Mouse (Mus musculus): ENCODE data around the gene Clec2e. TPM values are rescaled to one million over a fixed set of nuclear protein-coding genes. Genes with fewer than 3 reads are reported as not detected.
"Not testable (repeated sequence)": the region's sequence is repeated elsewhere in the genome, so short reads cannot be mapped to it uniquely, and the experiment has no call there.

Clec2e gene
- polyA plus RNA-seq, 1 experiment from 2014 or later: not detected

GRCm38 (mm10) chr6:129097929-129098328 is 2.8 kb downstream of the Clec2e start:
- no peak overlapping the region for H3K4me2 ChIP-seq (ENCODE audit: low read depth, low read length)

GRCm38 (mm10) chr6:129095166-129095565 is 5.5 kb downstream of the Clec2e start:
- no peaks in the 10 kb centered on the region for H3K36me3 ChIP-seq (replicated peaks; ENCODE audit: insufficient read depth, low read length)
- no peaks in the 10 kb centered on the region; the same call in 1 of the 2 replicates for H3K9me3 ChIP-seq (ENCODE audit: low read length)
- H3K9ac ChIP-seq (replicated peaks): no peak overlapping the region
- TF ChIP-seq EP300 (IDR thresholded peaks at IDR 0.05; ENCODE audit: low read depth) (no peak), CTCF (IDR thresholded peaks at IDR 0.05; ENCODE audit: low read depth) (peak; percentile 81)
- no peak overlapping the region for H3K27ac ChIP-seq (ENCODE audit: low read depth)
- ATAC-seq (peak; percentile 63; the same call in 1 of the 2 replicates), DNase-seq (no peak)
- no peak overlapping the region for H3K4me3 ChIP-seq (ENCODE audit: low read depth, low read length)
- H3K4me2 ChIP-seq (ENCODE audit: low read depth, low read length): no peak overlapping the region
- H3K4me1 ChIP-seq (ENCODE audit: insufficient read depth): no peaks in the 10 kb centered on the region
- no peaks in the 10 kb centered on the region for H3K27me3 ChIP-seq (ENCODE audit: insufficient read depth, low read length)

More at GRCm38 (mm10) chr6:129097929-129098328, 2.8 kb downstream of the Clec2e start:
- Histone ChIP-seq H3K9me3 (ENCODE audit: low read length) (no peaks in the 10 kb centered on the region), H3K36me3 (replicated peaks; ENCODE audit: insufficient read depth, low read length) (no peaks in the 10 kb centered on the region), H3K4me3 (ENCODE audit: low read depth, low read length) (no peak overlapping the region), H3K27ac (ENCODE audit: low read depth) (no peak overlapping the region), H3K4me1 (ENCODE audit: insufficient read depth) (no peaks in the 10 kb centered on the region), H3K27me3 (ENCODE audit: insufficient read depth, low read length) (no peaks in the 10 kb centered on the region), H3K9ac (replicated peaks) (no peak overlapping the region)
- DNase-seq (no peak), ATAC-seq (no peak)
- TF ChIP-seq CTCF (IDR thresholded peaks at IDR 0.05; ENCODE audit: low read depth) (no peak), EP300 (IDR thresholded peaks at IDR 0.05; ENCODE audit: low read depth) (no peak)
- WGBS (ENCODE audit: insufficient replicate concordance): 23% methylated on average over 1 of the region's 1 CpGs

GRCm38 (mm10) chr6:129088596-129088995 is 12.1 kb downstream of the Clec2e start:
- DNase-seq; H3K36me3 ChIP-seq (replicated peaks; ENCODE audit: insufficient read depth, low read length); H3K9ac ChIP-seq (replicated peaks); H3K4me3 ChIP-seq (ENCODE audit: low read depth, low read length); H3K4me2 ChIP-seq (ENCODE audit: low read depth, low read length); H3K9me3 ChIP-seq (ENCODE audit: low read length); ATAC-seq; H3K4me1 ChIP-seq (ENCODE audit: insufficient read depth); H3K27ac ChIP-seq (ENCODE audit: low read depth); H3K27me3 ChIP-seq (ENCODE audit: insufficient read depth, low read length): not testable (repeated sequence)
- WGBS (ENCODE audit: insufficient replicate concordance): 88% methylated on average over 8 of the region's 8 CpGs

GRCm38 (mm10) chr6:129088161-129088560 is 12.6 kb downstream of the Clec2e start:
- Histone ChIP-seq H3K9ac (replicated peaks) (no peak overlapping the region), H3K4me3 (ENCODE audit: low read depth, low read length) (no peak overlapping the region), H3K27me3 (ENCODE audit: insufficient read depth, low read length) (no peaks in the 10 kb centered on the region), H3K9me3 (ENCODE audit: low read length) (no peaks in the 10 kb centered on the region; the same call in 1 of the 2 replicates), H3K4me2 (ENCODE audit: low read depth, low read length) (no peak overlapping the region), H3K36me3 (replicated peaks; ENCODE audit: insufficient read depth, low read length) (no peaks in the 10 kb centered on the region), H3K27ac (ENCODE audit: low read depth) (no peak overlapping the region), H3K4me1 (ENCODE audit: insufficient read depth) (no peaks in the 10 kb centered on the region)
- DNase-seq (peak; percentile 33), ATAC-seq (no peak)
- WGBS (ENCODE audit: insufficient replicate concordance): 72% methylated on average over 1 of the region's 1 CpGs
- TF ChIP-seq EP300 (IDR thresholded peaks at IDR 0.05; ENCODE audit: low read depth): no peak
- TF ChIP-seq CTCF (IDR thresholded peaks at IDR 0.05; ENCODE audit: low read depth): peak; percentile 59

- ATAC-seq; DNase-seq; H3K4me3 ChIP-seq (ENCODE audit: low read depth, low read length); H3K4me1 ChIP-seq (ENCODE audit: insufficient read depth); H3K36me3 ChIP-seq (replicated peaks; ENCODE audit: insufficient read depth, low read length); H3K27me3 ChIP-seq (ENCODE audit: insufficient read depth, low read length); H3K27ac ChIP-seq (ENCODE audit: low read depth); H3K4me2 ChIP-seq (ENCODE audit: low read depth, low read length); H3K9ac ChIP-seq (replicated peaks); H3K9me3 ChIP-seq (ENCODE audit: low read length): not testable (repeated sequence)
- WGBS (ENCODE audit: insufficient replicate concordance): 64% methylated on average over 2 of the region's 2 CpGs
These were observed 14.7 kb downstream of the Clec2e start for GRCm38 (mm10) chr6:129086031-129086430.

- WGBS (ENCODE audit: insufficient replicate concordance): 82% methylated on average over 6 of the region's 6 CpGs
- Histone ChIP-seq H3K9me3 (ENCODE audit: low read length) (no peaks in the 10 kb centered on the region), H3K9ac (replicated peaks) (no peak overlapping the region), H3K27me3 (ENCODE audit: insufficient read depth, low read length) (no peaks in the 10 kb centered on the region), H3K27ac (ENCODE audit: low read depth) (no peak overlapping the region), H3K4me3 (ENCODE audit: low read depth, low read length) (no peak overlapping the region), H3K4me2 (ENCODE audit: low read depth, low read length) (no peak overlapping the region), H3K36me3 (replicated peaks; ENCODE audit: insufficient read depth, low read length) (no peaks in the 10 kb centered on the region), H3K4me1 (ENCODE audit: insufficient read depth) (no peaks in the 10 kb centered on the region)
- DNase-seq: no peak
- TF ChIP-seq CTCF (IDR thresholded peaks at IDR 0.05; ENCODE audit: low read depth): no peak
- no peak for TF ChIP-seq EP300 (IDR thresholded peaks at IDR 0.05; ENCODE audit: low read depth)
- ATAC-seq: no peak
These were observed 15.6 kb downstream of the Clec2e start for GRCm38 (mm10) chr6:129085098-129085497.

- H3K9ac ChIP-seq (replicated peaks): no peak overlapping the region
- no peaks in the 10 kb centered on the region for H3K27me3 ChIP-seq (ENCODE audit: insufficient read depth, low read length)
- ATAC-seq (peak; percentile 70), DNase-seq (no peak)
- TF ChIP-seq EP300 (IDR thresholded peaks at IDR 0.05; ENCODE audit: low read depth) (no peak), CTCF (IDR thresholded peaks at IDR 0.05; ENCODE audit: low read depth) (peak; percentile 84)
- H3K27ac ChIP-seq (ENCODE audit: low read depth): no peak overlapping the region
- no peaks in the 10 kb centered on the region for H3K36me3 ChIP-seq (replicated peaks; ENCODE audit: insufficient read depth, low read length)
- H3K4me2 ChIP-seq (ENCODE audit: low read depth, low read length): no peak overlapping the region
- H3K9me3 ChIP-seq (ENCODE audit: low read length): no peaks in the 10 kb centered on the region
- no peak overlapping the region for H3K4me3 ChIP-seq (ENCODE audit: low read depth, low read length)
- no peaks in the 10 kb centered on the region for H3K4me1 ChIP-seq (ENCODE audit: insufficient read depth)
- 31% methylated on average over 1 of the region's 1 CpGs for WGBS (ENCODE audit: insufficient replicate concordance)
These were observed 33.7 kb downstream of the Clec2e start for GRCm38 (mm10) chr6:129066986-129067385.
